Mouse (Mus musculus): ENCODE data around the gene Ryr2. TPM values are rescaled to one million over a fixed set of nuclear protein-coding genes. Genes with fewer than 3 reads are reported as not detected.
A peak's percentile ranks its signal among the peaks of the same experiment; 100 is the strongest.

Ryr2 gene
- polyA plus RNA-seq, 1 experiment from 2014 or later, result 1.2 TPM

DNA sequence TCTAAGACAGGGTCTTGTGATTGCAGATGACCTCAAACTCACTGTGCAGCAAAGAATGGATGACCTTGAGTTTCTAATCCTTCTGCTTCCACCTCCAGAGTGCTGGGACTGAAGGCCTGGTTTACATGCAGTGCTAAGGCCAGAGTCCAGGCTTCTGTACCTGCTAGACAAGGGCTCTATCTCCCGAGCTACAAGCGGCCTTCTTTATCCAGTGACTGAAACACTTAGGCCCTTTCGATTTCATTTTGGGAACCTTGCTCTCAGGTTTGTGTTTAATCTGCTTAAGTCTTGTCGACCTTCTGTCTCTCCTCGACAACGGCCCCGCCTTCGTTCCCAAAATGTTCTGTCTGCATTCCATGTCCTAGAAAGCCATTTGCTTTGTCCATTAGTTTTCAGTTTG is 8.8 kb upstream of the Ryr2 start:
- Histone ChIP-seq H3K27ac (no peak overlapping the region), H3K4me1 (no peaks in the 10 kb centered on the region), H3K9me3 (no peaks in the 10 kb centered on the region), H3K4me3 (no peak overlapping the region), H3K36me3 (no peaks in the 10 kb centered on the region), H3K27me3 (no peaks in the 10 kb centered on the region), H3K4me2 (replicated peaks) (no peak overlapping the region), H3K9ac (no peak overlapping the region)
- no peak for ATAC-seq (ENCODE audit: insufficient number of reproducible peaks, insufficient read depth, low FRiP score, low TSS enrichment)
- whole genome bisulfite sequencing, result 85% methylated on average over 8 of the region's 8 CpGs

DNA sequence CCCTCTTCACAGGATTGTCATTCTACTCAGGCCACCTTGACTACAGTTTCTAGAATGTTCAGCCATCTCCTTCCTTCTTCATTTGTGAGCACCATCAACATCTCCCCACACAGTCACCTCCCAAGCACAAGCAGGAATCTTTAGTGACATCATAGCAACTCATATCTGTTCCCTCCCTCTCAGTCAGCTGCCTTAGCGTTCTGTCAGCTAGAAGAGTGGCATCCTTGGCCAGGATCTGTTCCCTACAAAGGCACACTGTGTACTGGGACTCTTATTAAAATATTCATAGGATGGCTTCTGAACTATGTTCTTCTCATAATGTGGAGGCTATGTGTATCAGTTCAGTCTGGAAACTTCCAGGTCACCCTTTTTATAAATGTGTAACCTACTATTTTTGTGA is 8.1 kb upstream of the Ryr2 start:
- Histone ChIP-seq H3K9ac (no peak overlapping the region), H3K4me3 (no peak overlapping the region), H3K36me3 (no peaks in the 10 kb centered on the region), H3K27ac (no peak overlapping the region), H3K4me2 (replicated peaks) (no peak overlapping the region), H3K27me3 (no peaks in the 10 kb centered on the region), H3K4me1 (no peaks in the 10 kb centered on the region), H3K9me3 (no peaks in the 10 kb centered on the region)
- WGBS, result 80% methylated on average over 1 of the region's 1 CpGs
- no peak for ATAC-seq (ENCODE audit: insufficient number of reproducible peaks, insufficient read depth, low FRiP score, low TSS enrichment)

DNA sequence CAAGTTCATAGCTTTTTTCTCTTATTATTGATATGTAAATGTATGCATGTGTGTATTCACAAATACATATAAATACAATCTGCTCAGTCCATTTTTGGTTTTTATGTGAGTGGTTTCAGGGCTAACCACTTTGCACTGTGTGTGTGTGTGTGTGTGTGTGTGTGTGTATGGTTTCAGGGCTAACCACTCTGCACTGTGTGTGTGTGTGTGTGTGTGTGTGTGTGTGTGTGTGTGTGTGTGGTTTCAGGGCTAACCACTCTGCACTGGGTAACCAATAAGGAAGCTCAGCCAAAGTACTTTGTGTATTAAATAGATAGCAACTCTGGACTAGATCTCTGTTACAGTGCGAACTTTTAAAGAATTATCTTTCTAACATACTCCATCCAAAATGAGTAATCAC is 2.2 kb upstream of the Ryr2 start:
- ATAC-seq (ENCODE audit: insufficient number of reproducible peaks, insufficient read depth, low FRiP score, low TSS enrichment), result no peak
- 94% methylated on average over 1 of the region's 1 CpGs for WGBS
- Histone ChIP-seq H3K9ac (no peak overlapping the region), H3K27ac (no peak overlapping the region), H3K9me3 (no peaks in the 10 kb centered on the region), H3K4me3 (no peak overlapping the region), H3K36me3 (no peaks in the 10 kb centered on the region), H3K4me1 (0 out of 2 replicates have a peak, but pooled peaks cover 11% of the 10 kb centered on the region), H3K27me3 (peaks cover 41% of the 10 kb centered on the region), H3K4me2 (replicated peaks) (no peak overlapping the region)

DNA sequence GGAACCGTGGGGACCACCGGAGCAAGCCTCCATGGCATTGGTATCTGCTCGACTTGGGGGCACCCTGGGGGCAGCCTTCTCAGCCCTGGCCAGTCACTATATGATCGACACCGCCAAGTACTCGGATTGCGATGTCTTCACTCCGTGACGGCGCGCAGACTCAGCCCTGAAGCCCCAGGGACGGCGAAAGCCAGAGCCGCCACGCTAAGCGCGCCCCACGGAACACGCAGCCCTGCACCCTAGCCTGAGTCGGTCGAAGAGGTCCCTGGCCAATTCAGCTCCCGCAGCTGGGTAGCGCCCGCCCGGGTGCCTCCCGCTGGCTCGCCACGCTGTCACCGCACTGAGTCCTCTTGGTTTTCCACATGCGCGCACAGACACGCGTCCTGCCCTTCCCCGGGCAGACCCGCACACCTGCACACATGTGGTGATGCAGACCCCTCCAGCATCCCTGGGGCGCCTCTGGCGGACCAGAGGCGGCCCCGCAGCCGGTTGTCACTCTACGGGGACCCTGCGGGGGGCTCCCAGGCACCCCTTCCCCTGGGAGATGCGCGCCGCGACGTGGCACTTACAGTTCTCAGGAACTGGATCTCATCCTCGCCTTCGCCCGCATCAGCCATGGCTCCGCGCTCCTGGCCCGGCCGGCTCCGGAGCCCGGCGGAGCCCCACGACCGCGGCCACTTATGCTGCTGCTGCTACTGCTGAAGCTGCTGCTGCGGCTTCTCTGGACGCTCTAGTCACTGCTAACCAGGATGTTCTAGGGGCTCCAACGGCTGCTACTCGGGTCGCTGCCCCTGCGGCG is 716 bp downstream of the Ryr2 start:
- Histone ChIP-seq H3K36me3 (no peaks in the 10 kb centered on the region), H3K27ac (no peak overlapping the region), H3K4me3 (peak overlapping the region; percentile 73), H3K9me3 (no peaks in the 10 kb centered on the region), H3K9ac (peak overlapping the region; percentile 69), H3K4me2 (replicated peaks) (peak overlapping the region; percentile 99), H3K4me1 (0 out of 2 replicates have a peak, but pooled peaks cover 11% of the 10 kb centered on the region), H3K27me3 (peaks cover 54% of the 10 kb centered on the region)
- ATAC-seq (ENCODE audit: insufficient number of reproducible peaks, insufficient read depth, low FRiP score, low TSS enrichment), result peak; percentile 50
- under 1% methylated on average over 67 of the region's 67 CpGs for WGBS

DNA sequence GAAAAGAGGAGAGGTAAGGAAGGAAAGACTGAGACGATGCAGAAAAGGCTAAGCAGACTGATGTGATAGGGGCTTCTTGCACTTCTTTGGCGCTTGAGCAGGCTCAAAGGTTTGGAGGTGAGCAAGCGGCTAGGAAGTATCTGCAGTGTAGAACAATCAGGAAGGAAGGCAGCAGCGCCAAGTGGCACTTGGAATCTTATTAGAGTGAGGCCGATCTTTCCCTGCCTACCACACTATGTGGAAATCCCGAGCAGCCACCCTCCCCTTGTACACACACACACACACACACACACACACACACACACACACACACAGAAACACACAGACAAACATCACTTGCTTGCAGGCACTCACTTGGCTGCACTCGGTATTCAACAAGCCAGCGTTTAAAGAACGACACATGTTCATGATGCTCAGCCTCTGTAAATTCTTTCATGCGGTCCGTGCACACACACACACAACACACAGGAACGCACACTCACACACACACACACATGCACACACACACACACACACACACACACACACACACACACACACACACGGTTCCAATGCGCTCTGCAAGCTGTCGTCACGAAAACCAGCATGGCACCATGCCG is 1.4 kb downstream of the Ryr2 start:
- WGBS, result 2% methylated on average over 15 of the region's 17 CpGs
- H3K4me2 ChIP-seq (replicated peaks), result peak overlapping the region; percentile 99
- H3K9me3 ChIP-seq, result no peaks in the 10 kb centered on the region
- no peak for ATAC-seq (ENCODE audit: insufficient number of reproducible peaks, insufficient read depth, low FRiP score, low TSS enrichment)
- no peaks in the 10 kb centered on the region for H3K36me3 ChIP-seq
- H3K4me3 ChIP-seq, result peak overlapping the region; percentile 73
- 0 out of 2 replicates have a peak, but pooled peaks cover 11% of the 10 kb centered on the region for H3K4me1 ChIP-seq
- no peak overlapping the region for H3K9ac ChIP-seq
- H3K27me3 ChIP-seq, result peaks cover 54% of the 10 kb centered on the region
- H3K27ac ChIP-seq, result no peak overlapping the region

DNA sequence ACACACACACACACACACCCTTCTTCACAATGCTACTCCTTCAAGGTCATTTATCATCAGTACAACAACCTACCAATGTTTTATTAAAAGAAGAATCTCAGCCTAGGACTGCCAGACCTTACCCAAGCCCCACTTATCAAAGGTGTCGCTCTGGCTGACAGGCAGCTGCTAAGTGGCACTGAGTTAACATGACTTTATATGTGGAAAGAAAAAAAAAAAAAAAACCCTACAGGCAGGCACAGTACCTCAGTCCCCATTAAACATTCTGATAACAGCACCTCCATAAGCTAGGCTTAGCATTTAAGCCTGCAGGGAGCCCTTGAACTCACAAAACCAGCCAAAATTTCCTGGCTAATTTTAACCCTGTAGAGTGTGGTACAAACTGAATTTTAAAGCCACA is 2.4 kb downstream of the Ryr2 start:
- H3K9me3 ChIP-seq, result no peaks in the 10 kb centered on the region
- no peak overlapping the region for H3K4me3 ChIP-seq
- H3K27ac ChIP-seq, result no peak overlapping the region
- 0 out of 2 replicates have a peak, but pooled peaks cover 11% of the 10 kb centered on the region for H3K4me1 ChIP-seq
- no peak overlapping the region for H3K4me2 ChIP-seq (replicated peaks)
- WGBS, result 48% methylated on average over 1 of the region's 1 CpGs
- no peaks in the 10 kb centered on the region for H3K36me3 ChIP-seq
- peaks cover 54% of the 10 kb centered on the region for H3K27me3 ChIP-seq
- no peak for ATAC-seq (ENCODE audit: insufficient number of reproducible peaks, insufficient read depth, low FRiP score, low TSS enrichment)
- no peak overlapping the region for H3K9ac ChIP-seq

DNA sequence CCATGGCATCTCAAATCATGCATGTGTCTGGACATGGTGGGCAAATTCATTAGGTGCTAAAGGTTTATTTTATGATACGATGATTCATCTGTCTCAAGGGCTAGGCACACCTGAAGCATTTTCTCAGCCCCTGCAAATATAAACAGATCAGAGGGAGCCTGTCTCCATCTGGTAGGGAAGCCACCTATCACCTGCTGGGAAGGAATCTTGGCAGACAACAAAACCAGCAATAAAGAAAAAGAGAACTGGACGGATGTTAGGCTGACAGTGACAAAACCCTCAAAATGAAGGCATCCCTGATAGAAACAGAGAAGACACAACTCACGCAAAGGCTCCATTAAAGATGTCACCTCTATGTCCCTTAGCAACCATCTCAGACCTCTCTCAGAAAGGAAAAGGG is 3.7 kb downstream of the Ryr2 start:
- no peak overlapping the region for H3K9ac ChIP-seq
- no peaks in the 10 kb centered on the region for H3K36me3 ChIP-seq
- WGBS, result 60% methylated on average over 3 of the region's 3 CpGs
- H3K4me3 ChIP-seq, result no peak overlapping the region
- no peak overlapping the region for H3K4me2 ChIP-seq (replicated peaks)
- 0 out of 2 replicates have a peak, but pooled peaks cover 11% of the 10 kb centered on the region for H3K4me1 ChIP-seq
- H3K27ac ChIP-seq, result no peak overlapping the region
- no peak for ATAC-seq (ENCODE audit: insufficient number of reproducible peaks, insufficient read depth, low FRiP score, low TSS enrichment)
- peaks cover 50% of the 10 kb centered on the region for H3K27me3 ChIP-seq
- no peaks in the 10 kb centered on the region for H3K9me3 ChIP-seq

DNA sequence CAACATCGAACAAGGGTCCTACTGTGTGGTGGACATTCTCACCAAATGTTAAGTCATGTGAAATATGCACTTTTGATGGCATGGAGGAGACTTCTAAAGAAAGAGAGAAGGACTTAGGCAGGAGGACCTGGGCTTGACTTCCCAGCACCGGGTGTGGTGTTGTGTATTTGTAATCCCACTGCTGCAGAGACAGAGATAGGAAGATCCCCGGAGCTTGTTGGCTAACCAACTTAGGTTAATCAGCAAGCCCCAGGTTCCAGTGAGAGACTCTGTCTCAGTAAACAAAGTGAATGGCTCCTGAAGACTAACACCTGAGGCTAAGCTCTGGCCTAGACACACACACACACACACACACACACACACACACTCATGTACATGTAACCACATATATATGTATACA is 7.3 kb downstream of the Ryr2 start:
- Histone ChIP-seq H3K4me1 (no peaks in the 10 kb centered on the region), H3K4me3 (no peak overlapping the region), H3K9ac (no peak overlapping the region), H3K36me3 (no peaks in the 10 kb centered on the region), H3K9me3 (no peaks in the 10 kb centered on the region), H3K27ac (no peak overlapping the region), H3K4me2 (replicated peaks) (no peak overlapping the region), H3K27me3 (peaks cover 18% of the 10 kb centered on the region)
- 82% methylated on average over 3 of the region's 3 CpGs for WGBS
- ATAC-seq (ENCODE audit: insufficient number of reproducible peaks, insufficient read depth, low FRiP score, low TSS enrichment), result no peak

DNA sequence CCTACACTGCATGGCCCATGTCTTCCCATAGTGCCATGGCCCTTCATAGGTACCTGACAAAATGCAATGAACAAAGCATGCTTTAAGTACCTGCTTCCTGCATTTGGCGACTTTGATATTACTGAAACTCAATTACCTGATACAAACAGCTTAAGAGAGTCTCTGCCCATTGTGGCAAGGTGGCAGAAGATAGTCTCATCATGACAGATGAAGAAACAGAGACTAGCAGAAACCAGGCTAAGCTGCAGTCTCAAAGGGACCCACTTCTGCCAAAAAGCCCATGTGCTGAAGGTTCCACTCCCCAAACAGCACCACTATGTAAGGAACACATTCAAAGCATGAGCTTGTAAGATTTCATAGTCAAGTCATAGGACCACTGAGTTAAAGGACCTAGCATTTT is 7.8 kb downstream of the Ryr2 start:
- Histone ChIP-seq H3K4me1 (no peaks in the 10 kb centered on the region), H3K9me3 (no peaks in the 10 kb centered on the region), H3K9ac (no peak overlapping the region), H3K27me3 (0 out of 2 replicates have a peak, but pooled peaks cover 13% of the 10 kb centered on the region), H3K27ac (no peak overlapping the region), H3K4me2 (replicated peaks) (no peak overlapping the region), H3K36me3 (no peaks in the 10 kb centered on the region), H3K4me3 (no peak overlapping the region)
- WGBS, result 85% methylated on average over 1 of the region's 1 CpGs
- ATAC-seq (ENCODE audit: insufficient number of reproducible peaks, insufficient read depth, low FRiP score, low TSS enrichment), result no peak

DNA sequence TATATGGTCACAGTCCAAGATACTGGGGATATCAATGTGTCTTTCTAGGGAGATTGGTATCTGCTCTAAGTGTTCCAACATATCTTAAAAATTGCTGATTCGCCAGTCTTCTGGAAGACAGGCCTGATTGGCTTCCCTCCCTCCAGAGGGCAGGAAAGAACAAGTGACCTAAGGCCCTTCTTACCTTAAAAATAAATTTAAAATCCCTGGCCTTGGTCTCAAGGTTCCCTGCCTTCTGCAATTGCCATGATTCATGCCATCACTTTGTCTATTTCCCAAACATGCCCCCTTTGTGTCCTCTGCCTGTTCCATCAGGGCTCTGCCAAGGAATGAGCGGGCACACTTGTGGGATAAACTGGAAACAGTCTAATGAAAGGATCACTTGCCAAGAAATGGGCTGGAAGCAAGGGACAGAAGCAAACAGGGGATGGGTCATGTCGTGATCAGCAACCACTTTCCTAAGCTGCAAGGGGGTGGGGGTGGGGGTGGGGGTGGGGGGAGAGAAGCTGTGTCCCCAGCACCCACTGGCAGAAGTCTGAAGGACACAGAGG is 10.3 kb downstream of the Ryr2 start:
- no peak for ATAC-seq (ENCODE audit: insufficient number of reproducible peaks, insufficient read depth, low FRiP score, low TSS enrichment)
- no peak overlapping the region for H3K9ac ChIP-seq
- no peaks in the 10 kb centered on the region for H3K9me3 ChIP-seq
- H3K4me2 ChIP-seq (replicated peaks), result no peak overlapping the region
- no peak overlapping the region for H3K4me3 ChIP-seq
- no peaks in the 10 kb centered on the region for H3K4me1 ChIP-seq
- no peaks in the 10 kb centered on the region for H3K36me3 ChIP-seq
- 83% methylated on average over 3 of the region's 3 CpGs for WGBS
- H3K27me3 ChIP-seq, result 0 out of 2 replicates have a peak, but pooled peaks cover 2% of the 10 kb centered on the region
- no peak overlapping the region for H3K27ac ChIP-seq

DNA sequence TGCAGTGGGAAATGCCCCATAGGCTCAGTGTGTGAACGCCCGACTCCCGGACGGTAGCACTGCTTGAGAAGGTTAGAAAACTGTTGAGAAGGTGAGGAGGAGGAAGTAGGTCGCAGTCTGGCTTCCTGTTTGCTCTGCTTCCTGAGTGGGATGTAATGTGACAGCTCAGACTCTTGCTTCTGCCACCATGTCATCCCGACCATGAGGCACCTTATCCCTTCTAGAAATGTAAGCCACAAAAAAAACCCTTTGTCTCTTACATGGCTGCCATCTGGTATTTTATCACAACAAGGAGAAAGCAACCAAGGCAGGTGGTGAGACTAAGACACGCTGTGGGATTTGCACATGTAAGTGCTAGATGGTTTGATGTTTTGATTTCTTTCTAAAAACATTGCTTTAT is 12.2 kb downstream of the Ryr2 start:
- Histone ChIP-seq H3K9me3 (no peaks in the 10 kb centered on the region), H3K36me3 (no peaks in the 10 kb centered on the region), H3K27ac (no peak overlapping the region), H3K4me1 (no peaks in the 10 kb centered on the region), H3K27me3 (no peaks in the 10 kb centered on the region), H3K4me2 (replicated peaks) (no peak overlapping the region), H3K9ac (no peak overlapping the region), H3K4me3 (no peak overlapping the region)
- ATAC-seq (ENCODE audit: insufficient number of reproducible peaks, insufficient read depth, low FRiP score, low TSS enrichment), result no peak
- 72% methylated on average over 7 of the region's 7 CpGs for WGBS

DNA sequence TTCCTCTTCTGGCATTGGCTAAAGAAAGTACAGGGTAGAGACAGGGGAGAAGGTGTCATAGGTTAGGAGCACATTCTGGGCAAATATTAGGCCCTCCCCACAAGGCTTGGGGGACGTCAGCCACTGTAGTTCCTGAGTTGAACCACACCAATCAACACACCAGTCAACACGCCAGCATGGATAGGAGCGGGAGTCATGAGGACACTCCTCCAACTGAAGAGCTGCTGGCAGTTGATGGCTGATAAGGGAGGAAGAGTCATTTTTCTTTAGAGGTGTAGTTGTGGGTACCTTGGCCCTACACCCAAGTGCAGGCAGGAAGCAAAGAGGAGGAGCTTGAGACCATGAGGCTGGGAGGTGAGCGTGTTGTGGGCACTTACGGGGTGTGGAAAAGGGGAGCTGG is 13.6 kb downstream of the Ryr2 start:
- Histone ChIP-seq H3K4me1 (no peaks in the 10 kb centered on the region), H3K4me2 (replicated peaks) (no peak overlapping the region), H3K36me3 (no peaks in the 10 kb centered on the region), H3K27me3 (no peaks in the 10 kb centered on the region), H3K27ac (no peak overlapping the region), H3K9me3 (no peaks in the 10 kb centered on the region), H3K9ac (no peak overlapping the region), H3K4me3 (no peak overlapping the region)
- no peak for ATAC-seq (ENCODE audit: insufficient number of reproducible peaks, insufficient read depth, low FRiP score, low TSS enrichment)
- WGBS, result 90% methylated on average over 5 of the region's 5 CpGs
